Mouse (Mus musculus): ENCODE data around the gene Ascc2. TPM values are rescaled to one million over a fixed set of nuclear protein-coding genes. Genes with fewer than 3 reads are reported as not detected.
"Not testable (repeated sequence)": the region's sequence is repeated elsewhere in the genome, so short reads cannot be mapped to it uniquely, and the experiment has no call there.

Gene Ascc2
- total RNA-seq, 4 experiments from 2014 or later: 51.6 to 58.6 (median 54.9) TPM

- DNase-seq: no peak
Measured at GRCm38 (mm10) chr11:4685071-4685470, 47.5 kb downstream of the Ascc2 start.

- DNase-seq: no peak
Measured at GRCm38 (mm10) chr11:4685510-4685909, 48.0 kb downstream of the Ascc2 start.

GRCm38 (mm10) chr11:4687027-4687426 lies 49.5 kb downstream of the Ascc2 start:
- no peak for DNase-seq

GRCm38 (mm10) chr11:4687874-4688273 lies 50.3 kb downstream of the Ascc2 start:
- no peak for DNase-seq

GRCm38 (mm10) chr11:4688632-4689380 lies 51.3 kb downstream of the Ascc2 start:
- DNase-seq: no peak

- DNase-seq: no peak
Measured at GRCm38 (mm10) chr11:4690353-4690752, 52.8 kb downstream of the Ascc2 start.

- peak; percentile 83 for DNase-seq
Measured at GRCm38 (mm10) chr11:4691213-4691612, 53.7 kb downstream of the Ascc2 start.

- no peak for DNase-seq
Measured at GRCm38 (mm10) chr11:4692162-4692561, 54.6 kb downstream of the Ascc2 start.

GRCm38 (mm10) chr11:4697043-4697983 lies 59.8 kb downstream of the Ascc2 start:
- DNase-seq: peak; percentile 86

GRCm38 (mm10) chr11:4700726-4701125 lies 63.2 kb downstream of the Ascc2 start:
- peak; percentile 58 for DNase-seq

- no peak for DNase-seq
Measured at GRCm38 (mm10) chr11:4703688-4704071, 66.1 kb downstream of the Ascc2 start.

- peak; percentile 89 for DNase-seq
Measured at GRCm38 (mm10) chr11:4704072-4704964, 66.8 kb downstream of the Ascc2 start, which contains the start of the genes Uqcr10 and Zmat5. Gene Uqcr10, minus strand, starts transcription at chr11:4704342. Gene Zmat5, plus strand, starts transcription at chr11:4704678.

- DNase-seq: no peak
Measured at GRCm38 (mm10) chr11:4705178-4705577, 67.6 kb downstream of the Ascc2 start.

GRCm38 (mm10) chr11:4710188-4710587 lies 72.6 kb downstream of the Ascc2 start:
- DNase-seq: not testable (repeated sequence)

GRCm38 (mm10) chr11:4712822-4713221 lies 75.3 kb downstream of the Ascc2 start:
- no peak for DNase-seq

- no peak for DNase-seq
Measured at GRCm38 (mm10) chr11:4714727-4715126, 77.2 kb downstream of the Ascc2 start.

- no peak for DNase-seq
Measured at GRCm38 (mm10) chr11:4715596-4715995, 78.0 kb downstream of the Ascc2 start.

GRCm38 (mm10) chr11:4716530-4717236 lies 79.1 kb downstream of the Ascc2 start:
- no peak for DNase-seq

GRCm38 (mm10) chr11:4718548-4718947 lies 81.0 kb downstream of the Ascc2 start:
- DNase-seq: peak; percentile 74

GRCm38 (mm10) chr11:4719961-4720360 lies 82.4 kb downstream of the Ascc2 start:
- peak; percentile 85 for DNase-seq

GRCm38 (mm10) chr11:4720393-4720792 lies 82.8 kb downstream of the Ascc2 start:
- DNase-seq: peak; percentile 62
